Mouse (Mus musculus) limb, embryonic 11.5 days (tissue): ENCODE measurements around the gene Birc6. TPM values are rescaled to one million over a fixed set of nuclear protein-coding genes. Genes with fewer than 3 reads are reported as not detected.
A peak's percentile ranks its signal among the peaks of the same experiment; 100 is the strongest.

ENCODE experiments used
- ATAC-seq: fragments of 200-750 bp; cut with Nextera tagmentation; 2 replicates; pipeline ENCODE4 v1.8.0; 2017; ENCODE audit warnings: low read depth; ENCODE audit not compliant: insufficient number of reproducible peaks, low FRiP score, low TSS enrichment
- DNase-seq: peaks from one replicate; pipeline ENCODE4 v3.0.0-alpha.2; 2015; ENCODE audit warnings: low spot score
- H3K27ac ChIP-seq: fragments of 300-500 bp; sonication (generic); replicated peaks from 2 replicates; pipeline ENCODE4 v1.5.1; 2014; ENCODE audit warnings: low read depth, mild to moderate bottlenecking, low read length
- H3K27me3 ChIP-seq: fragments of 300-500 bp; sonication (generic); 2 replicates; pipeline ENCODE4 v1.6.1; 2014; ENCODE audit warnings: mild to moderate bottlenecking, low read length, mixed read lengths; ENCODE audit not compliant: control insufficient read depth, insufficient read depth
- H3K36me3 ChIP-seq: fragments of 300-500 bp; sonication (generic); 2 replicates; pipeline ENCODE4 v1.6.1; 2014; ENCODE audit warnings: mild to moderate bottlenecking, low read length, moderate library complexity, mixed read lengths; ENCODE audit not compliant: control insufficient read depth, insufficient read depth
- H3K4me1 ChIP-seq: fragments of 300-500 bp; sonication (generic); 2 replicates; pipeline ENCODE4 v1.6.1; 2014; ENCODE audit warnings: low read length, mixed read lengths; ENCODE audit not compliant: control insufficient read depth, insufficient read depth
- H3K4me2 ChIP-seq: fragments of 300-500 bp; sonication (generic); 2 replicates; pipeline ENCODE4 v1.6.1; 2014; ENCODE audit warnings: low read depth, mild to moderate bottlenecking, moderate library complexity; ENCODE audit not compliant: severe bottlenecking
- H3K4me3 ChIP-seq: fragments of 300-500 bp; sonication (generic); 2 replicates; pipeline ENCODE4 v1.5.1; 2014; ENCODE audit warnings: low read depth, low read length
- H3K9ac ChIP-seq: fragments of 300-500 bp; sonication (generic); 2 replicates; pipeline ENCODE4 v1.6.1; 2014; ENCODE audit warnings: mild to moderate bottlenecking, low read length
- H3K9me3 ChIP-seq: fragments of 300-500 bp; sonication (generic); 2 replicates; pipeline ENCODE4 v1.6.1; 2016; ENCODE audit warnings: low read length; ENCODE audit not compliant: control insufficient read depth
- WGBS: fragments of 180-500 bp; shearing (Covaris S2); extraction: QIAGEN DNeasy Blood & Tissue Kit; methylation state at CpG from one replicate; pipeline ENCODE4 v1.1.7; 2014; 5-methylcytosine and 5-hydroxymethylcytosine counted together
- polyA plus RNA-seq: library from polyadenylated mRNA; unstranded; fragments of >200 nt; fragmentation: Nextera tagmentation; extraction: Ambion mirVana; gene quantifications from 2 replicates; pipeline ENCODE4 v1.2.1, GENCODE M21; 2014

Birc6 gene
- polyA plus RNA-seq, 1 experiment from 2014 or later: 82.5 TPM

GRCm38 (mm10) chr17:74706593-74706992 lies 178.5 kb downstream of the Birc6 start:
- H3K4me3 ChIP-seq: no peak overlapping the region
- no peak overlapping the region for H3K27ac ChIP-seq
- no peak for DNase-seq
- no peaks in the 10 kb centered on the region for H3K27me3 ChIP-seq
- no peak overlapping the region for H3K4me2 ChIP-seq
- no peak overlapping the region for H3K9ac ChIP-seq
- no peak for ATAC-seq
- H3K9me3 ChIP-seq: no peaks in the 10 kb centered on the region
- peaks cover 6% of the 10 kb centered on the region for H3K36me3 ChIP-seq
- H3K4me1 ChIP-seq: no peaks in the 10 kb centered on the region

- Histone ChIP-seq H3K9me3 (no peaks in the 10 kb centered on the region), H3K4me2 (no peak overlapping the region), H3K27me3 (no peaks in the 10 kb centered on the region), H3K4me1 (no peaks in the 10 kb centered on the region), H3K27ac (no peak overlapping the region), H3K4me3 (no peak overlapping the region), H3K36me3 (no peaks in the 10 kb centered on the region; the same call in 1 of the 2 replicates), H3K9ac (no peak overlapping the region)
- WGBS: 89% methylated on average over 7 of the region's 7 CpGs
- ATAC-seq (no peak), DNase-seq (no peak)
These were observed 179.6 kb downstream of the Birc6 start for GRCm38 (mm10) chr17:74707637-74708152.

GRCm38 (mm10) chr17:74710731-74711130 lies 182.6 kb downstream of the Birc6 start:
- no peak for ATAC-seq
- Histone ChIP-seq H3K36me3 (no peaks in the 10 kb centered on the region), H3K9me3 (no peaks in the 10 kb centered on the region), H3K4me2 (no peak overlapping the region), H3K9ac (no peak overlapping the region), H3K4me3 (no peak overlapping the region), H3K4me1 (no peaks in the 10 kb centered on the region), H3K27ac (no peak overlapping the region), H3K27me3 (no peaks in the 10 kb centered on the region)
- no peak for DNase-seq
- 68% methylated on average over 4 of the region's 4 CpGs for WGBS

GRCm38 (mm10) chr17:74711627-74712026 lies 183.5 kb downstream of the Birc6 start:
- Histone ChIP-seq H3K9ac (no peak overlapping the region), H3K4me3 (no peak overlapping the region), H3K27ac (no peak overlapping the region), H3K36me3 (no peaks in the 10 kb centered on the region), H3K4me2 (no peak overlapping the region), H3K9me3 (no peaks in the 10 kb centered on the region), H3K27me3 (no peaks in the 10 kb centered on the region), H3K4me1 (no peaks in the 10 kb centered on the region)
- DNase-seq (no peak), ATAC-seq (no peak)
- WGBS: 84% methylated on average over 8 of the region's 8 CpGs

GRCm38 (mm10) chr17:74715128-74715527 lies 187.0 kb downstream of the Birc6 start:
- ATAC-seq (no peak), DNase-seq (no peak)
- Histone ChIP-seq H3K9ac (no peak overlapping the region), H3K36me3 (no peaks in the 10 kb centered on the region), H3K27me3 (no peaks in the 10 kb centered on the region), H3K9me3 (no peaks in the 10 kb centered on the region), H3K4me3 (no peak overlapping the region), H3K27ac (no peak overlapping the region), H3K4me2 (no peak overlapping the region), H3K4me1 (no peaks in the 10 kb centered on the region)
- 69% methylated on average over 3 of the region's 3 CpGs for WGBS

GRCm38 (mm10) chr17:74715724-74716123 lies 187.6 kb downstream of the Birc6 start:
- ATAC-seq: no peak
- 64% methylated on average over 1 of the region's 1 CpGs for WGBS

GRCm38 (mm10) chr17:74716643-74717042 lies 188.5 kb downstream of the Birc6 start:
- Histone ChIP-seq H3K4me3 (no peak overlapping the region; the same call in 1 of the 2 replicates), H3K27me3 (no peaks in the 10 kb centered on the region)
- 65% methylated on average over 3 of the region's 3 CpGs for WGBS

More at GRCm38 (mm10) chr17:74715724-74716123, 187.6 kb downstream of the Birc6 start:
- H3K4me2 ChIP-seq: no peak overlapping the region
- H3K36me3 ChIP-seq: no peaks in the 10 kb centered on the region
- H3K4me1 ChIP-seq: no peaks in the 10 kb centered on the region
- H3K27me3 ChIP-seq: no peaks in the 10 kb centered on the region
- DNase-seq: no peak
- H3K27ac ChIP-seq: no peak overlapping the region
- H3K4me3 ChIP-seq: no peak overlapping the region
- H3K9ac ChIP-seq: no peak overlapping the region
- no peaks in the 10 kb centered on the region for H3K9me3 ChIP-seq

GRCm38 (mm10) chr17:74717091-74717617 lies 189.1 kb downstream of the Birc6 start:
- 9% methylated on average over 14 of the region's 14 CpGs for WGBS
- no peaks in the 10 kb centered on the region for H3K36me3 ChIP-seq
- H3K4me2 ChIP-seq: peak overlapping the region; percentile 71
- H3K9ac ChIP-seq: peak overlapping the region; percentile 36; the same call in 1 of the 2 replicates
- no peaks in the 10 kb centered on the region for H3K9me3 ChIP-seq
- DNase-seq (no peak), ATAC-seq (0 out of 2 replicates have a peak, but pooled peaks have one; percentile 23)
- H3K27me3 ChIP-seq: no peaks in the 10 kb centered on the region
- H3K27ac ChIP-seq: no peak overlapping the region
- peak overlapping the region; percentile 70 for H3K4me3 ChIP-seq
- no peaks in the 10 kb centered on the region for H3K4me1 ChIP-seq

More at GRCm38 (mm10) chr17:74716643-74717042, 188.5 kb downstream of the Birc6 start:
- H3K4me2 ChIP-seq: peak overlapping the region; percentile 71; the same call in 1 of the 2 replicates
- ATAC-seq (no peak), DNase-seq (no peak)
- H3K9ac ChIP-seq: no peak overlapping the region
- H3K27ac ChIP-seq: no peak overlapping the region
- H3K4me1 ChIP-seq: no peaks in the 10 kb centered on the region
- H3K36me3 ChIP-seq: no peaks in the 10 kb centered on the region
- H3K9me3 ChIP-seq: no peaks in the 10 kb centered on the region
